Mouse (Mus musculus): Measurements from ENCODE around the gene Hist3h2a.

GRCm38 (mm10) chr11:58949480-58950431, 4.7 kb upstream of the Hist3h2a start:
- TF ChIP-seq MYOD1 (IDR thresholded peaks at IDR 0.05; ENCODE audit: control insufficient read depth in 1 of 3, insufficient read length in 2 of 3, low read depth in 2 of 3) (no peak), POLR2A (IDR thresholded peaks at IDR 0.05; ENCODE audit: insufficient read length, low read depth) (no peak), CEBPB (IDR thresholded peaks at IDR 0.05; ENCODE audit: insufficient read depth, poor library complexity, severe bottlenecking) (no peak), MAX (IDR thresholded peaks at IDR 0.05; ENCODE audit: low read depth) (no peak), TCF12 (IDR thresholded peaks at IDR 0.05; ENCODE audit: insufficient read depth, poor library complexity, severe bottlenecking) (no peak), POLR2AphosphoS2 (IDR thresholded peaks at IDR 0.05; ENCODE audit: insufficient read length, low read depth) (no peak)

Measured in myocyte (in vitro differentiated cells).